Mouse (Mus musculus) layer of hippocampus, adult 2 months (tissue): Measurements from ENCODE around the gene Trim75. TPM values are rescaled to one million over a fixed set of nuclear protein-coding genes. Genes with fewer than 3 reads are reported as not detected.
"Not testable (repeated sequence)": the region's sequence is repeated elsewhere in the genome, so short reads cannot be mapped to it uniquely, and the experiment has no call there.

Experiments
- DNase-seq, 2 experiments: peaks; one replicate each; pipeline ENCODE4 v3.0.0; 2022; ENCODE audit warnings: low spot score in 2 of 2
- H3K27ac ChIP-seq: fragments of 200-600 bp; 2 replicates; pipeline ENCODE4 v1.8.1; 2022
- H3K4me3 ChIP-seq: fragments of 200-600 bp; 2 replicates; pipeline ENCODE4 v1.8.1; 2022; ENCODE audit warnings: mild to moderate bottlenecking
- CTCF ChIP-seq: fragments of 200-600 bp; conservative IDR thresholded peaks from 2 replicates; pipeline ENCODE4 v1.8.1; 2022; ENCODE audit warnings: antibody characterized with exemption, mild to moderate bottlenecking, moderate library complexity
- long read RNA-seq, 2 experiments: library from polyadenylated mRNA; stranded (forward); transcript quantifications; one replicate each; pipeline ENCODE4 v2.0.0; 2021; ENCODE audit warnings: borderline mapping rate in 2 of 2
- total RNA-seq, 2 experiments: library from RNA; stranded (reverse); gene quantifications; 2 replicates each; pipeline ENCODE4 v1.2.3; 2021

Trim75 gene
- total RNA-seq = not detected
- long read RNA-seq, experiment 1 = 0 reads
- long read RNA-seq, experiment 2 = 0 reads

- no peak for DNase-seq
- TF ChIP-seq CTCF = no peak
- Histone ChIP-seq H3K4me3 (no peak within 1 kb of the TSS), H3K27ac (no peak within 1 kb of the TSS)
Measured at GRCm38 (mm10) chr8:64987731-64988130, at the start of gene Trim75. TSS of gene Trim75 (minus strand) at chr8:64987831.

DNA sequence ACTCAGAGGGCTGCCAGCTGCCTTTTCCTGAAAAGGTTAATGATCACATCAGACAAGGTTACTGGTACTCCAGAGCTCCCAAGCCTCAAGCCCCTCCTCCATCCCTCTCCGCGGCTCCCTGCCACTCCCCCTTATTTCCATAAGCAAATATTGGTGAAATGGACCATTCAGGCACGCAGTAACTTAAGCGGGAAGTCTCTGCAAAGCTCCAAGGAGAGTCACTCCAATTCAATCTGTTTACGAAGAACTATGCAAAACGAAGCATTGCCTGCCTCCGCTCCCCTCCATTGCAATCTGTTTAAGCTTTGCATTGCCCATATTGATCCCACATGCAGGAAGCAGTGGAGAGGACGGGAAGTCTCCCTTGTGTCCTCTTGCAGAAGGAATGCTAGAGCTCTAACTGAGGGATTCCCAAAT, 49.5 kb upstream of the Trim75 start, which contains the start of gene Apela:
Gene Apela (minus strand): TSS at position 220 of the 417 bp plus-strand sequence.
- H3K27ac ChIP-seq = no peak within 1 kb of the TSS
- peak within 1 kb of the TSS; percentile 24; the same call in 1 of the 2 replicates for H3K4me3 ChIP-seq
- no peak for TF ChIP-seq CTCF
- DNase-seq = peak in 1 of 2 experiments; percentile 49

- no peak overlapping the region for H3K4me3 ChIP-seq
- no peak overlapping the region for H3K27ac ChIP-seq
- no peak for DNase-seq
- TF ChIP-seq CTCF = no peak
Measured at GRCm38 (mm10) chr8:65034136-65034535, 46.5 kb upstream of the Trim75 start.

DNA sequence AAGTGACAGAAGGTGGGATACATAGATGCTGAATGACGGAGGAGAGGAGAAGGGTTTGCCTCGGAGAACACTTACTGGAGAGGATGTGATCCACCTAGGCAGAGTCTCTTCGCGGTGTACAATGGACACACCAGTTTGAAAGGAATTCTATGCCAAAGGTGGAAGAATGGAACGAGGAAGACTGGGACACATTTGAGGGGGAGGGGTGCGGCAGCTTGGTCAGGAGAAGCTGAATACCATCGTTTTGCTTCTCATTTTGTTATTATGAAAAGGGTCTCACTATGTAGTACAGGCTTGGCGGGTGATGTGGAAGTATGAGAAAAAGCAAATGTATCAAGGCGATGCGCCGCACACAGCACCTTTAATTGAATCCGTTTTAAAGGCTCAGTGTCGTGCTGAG, 45.4 kb upstream of the Trim75 start:
- no peak overlapping the region for H3K27ac ChIP-seq

DNA sequence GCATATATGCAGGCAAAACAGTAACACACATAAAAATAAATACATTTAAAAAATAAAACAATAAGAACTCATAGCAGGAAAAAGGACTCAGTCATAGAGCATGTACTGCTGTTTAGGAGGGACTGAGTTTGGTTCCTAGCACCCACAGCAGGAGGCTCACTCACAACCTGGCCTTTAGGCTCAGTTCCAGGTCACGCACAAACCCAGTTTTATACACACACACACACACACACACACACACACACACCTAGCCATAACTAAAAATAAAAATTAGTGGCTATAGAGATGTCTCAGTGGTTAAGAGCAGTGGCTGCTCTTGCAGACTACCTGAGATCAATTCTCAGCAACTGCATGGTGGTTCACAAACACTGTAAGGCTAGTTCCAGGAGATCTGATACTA, 44.5 kb upstream of the Trim75 start:
- Histone ChIP-seq H3K27ac (no peak overlapping the region), H3K4me3 (no peak overlapping the region)
- no peak for TF ChIP-seq CTCF
- DNase-seq = no peak

More for the DNA sequence above, 45.4 kb upstream of the Trim75 start:
- no peak overlapping the region for H3K4me3 ChIP-seq
- TF ChIP-seq CTCF = no peak
- DNase-seq = no peak

GRCm38 (mm10) chr8:65030735-65031485, 43.3 kb upstream of the Trim75 start:
- DNase-seq = no peak
- no peak overlapping the region for H3K27ac ChIP-seq
- H3K4me3 ChIP-seq = no peak overlapping the region
- TF ChIP-seq CTCF = no peak

- TF ChIP-seq CTCF = no peak
- no peak for DNase-seq
- no peak overlapping the region for H3K4me3 ChIP-seq
- H3K27ac ChIP-seq = no peak overlapping the region
Measured at GRCm38 (mm10) chr8:65029776-65030175, 42.1 kb upstream of the Trim75 start.

- Histone ChIP-seq H3K4me3 (no peak overlapping the region), H3K27ac (no peak overlapping the region)
- 0 out of 2 replicates have a peak, but pooled peaks have one; percentile 21 for TF ChIP-seq CTCF
- no peak for DNase-seq
Measured at GRCm38 (mm10) chr8:65028959-65029686, 41.5 kb upstream of the Trim75 start.

DNA sequence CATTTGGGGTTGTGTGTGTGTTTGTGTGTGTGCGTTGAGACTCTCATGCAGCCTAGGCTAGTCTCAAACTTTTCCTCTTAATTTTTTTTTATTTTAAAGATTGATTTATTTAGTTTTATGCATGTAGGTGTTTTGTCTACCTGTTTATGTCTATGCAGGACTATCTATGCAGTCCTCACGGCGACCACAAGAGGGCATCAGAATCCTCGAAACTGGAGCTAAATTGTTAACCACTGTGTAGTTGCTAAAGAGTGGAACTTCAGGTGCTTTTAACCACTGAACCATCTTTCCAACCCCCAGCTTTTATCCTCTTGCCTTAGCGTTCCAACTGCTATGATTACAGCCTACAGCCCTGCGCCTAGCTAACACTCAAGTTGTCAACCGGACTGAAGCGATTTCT, 34.9 kb upstream of the Trim75 start:
- DNase-seq = peak; percentile 39 to 81
- Histone ChIP-seq H3K27ac (no peak overlapping the region), H3K4me3 (no peak overlapping the region)
- TF ChIP-seq CTCF = peak; percentile 88

DNA sequence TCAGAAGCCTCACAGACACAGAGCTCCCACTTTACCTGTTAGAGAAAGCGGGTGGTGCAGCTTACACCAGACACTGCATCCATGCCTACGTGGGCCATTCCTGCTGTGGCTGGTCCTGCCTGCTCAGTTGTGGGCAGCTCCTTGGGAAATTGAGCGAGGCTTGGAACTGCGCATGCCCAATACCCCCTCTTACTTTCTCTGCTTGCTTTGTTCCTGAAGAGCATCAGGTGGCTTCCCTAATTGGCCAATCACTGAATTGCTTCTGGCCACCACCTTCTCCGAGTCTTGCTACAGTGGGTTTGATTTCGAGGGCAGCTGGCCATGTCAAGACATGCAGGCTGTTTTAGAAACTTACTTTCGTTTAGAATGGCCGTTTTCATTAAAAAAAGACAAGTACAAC, 30.8 kb upstream of the Trim75 start, which contains the start of the genes Trim61 and Trim60:
Gene Trim61 (minus strand): TSS at position 101 of the 400 bp plus-strand sequence.
Gene Trim60 (minus strand): TSS at position 162 of the 400 bp plus-strand sequence.
- no peak for TF ChIP-seq CTCF
- no peak for DNase-seq
- Histone ChIP-seq H3K27ac (no peak within 1 kb of the TSS), H3K4me3 (no peak within 1 kb of the TSS)

DNA sequence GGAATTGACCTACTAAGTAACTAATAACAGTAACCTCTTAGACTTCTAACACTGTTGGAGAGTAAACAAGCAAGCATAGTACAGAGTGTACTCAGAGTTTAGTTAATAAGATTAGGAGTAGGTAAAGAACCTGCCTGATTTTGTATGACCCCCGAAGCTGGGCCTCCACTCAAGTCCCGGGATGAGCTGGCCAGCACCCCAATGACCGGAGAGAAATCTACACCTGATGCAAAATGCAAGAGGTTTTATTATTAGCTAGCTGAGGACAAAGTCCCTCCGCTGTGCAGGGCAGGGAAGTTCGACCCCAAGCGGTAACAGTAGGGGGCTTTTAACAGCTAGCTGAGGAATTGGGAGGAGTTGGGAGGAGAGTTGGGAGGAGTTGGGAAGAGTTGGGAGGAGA, 20.0 kb upstream of the Trim75 start:
- not testable (repeated sequence) for DNase-seq, H3K4me3 ChIP-seq, H3K27ac ChIP-seq

DNA sequence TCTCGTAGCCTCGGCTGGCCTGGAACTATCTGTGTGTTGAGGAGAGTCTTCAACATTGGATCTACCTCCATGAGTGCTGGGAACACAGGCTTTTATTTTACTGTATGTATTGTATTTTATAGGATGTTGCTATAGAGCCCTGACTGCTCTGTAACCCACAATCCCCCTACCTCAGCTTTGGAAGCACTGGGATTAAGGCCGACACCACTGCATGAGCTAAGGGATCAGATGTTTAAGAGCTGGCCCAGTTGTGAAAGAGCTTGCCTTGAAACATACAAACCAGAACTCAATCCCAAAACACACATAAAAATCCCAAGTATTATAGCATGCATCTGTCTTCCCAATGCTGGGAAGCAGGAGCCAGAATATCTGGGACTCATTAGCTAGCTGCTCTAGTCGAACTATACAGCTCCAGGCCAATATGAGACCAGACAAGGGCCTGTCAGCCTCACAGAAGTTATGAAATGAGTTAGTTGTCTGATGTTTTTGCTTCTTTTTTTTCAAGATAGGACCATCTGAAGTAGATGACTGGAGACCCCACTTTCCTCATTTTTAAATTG, 11.3 kb upstream of the Trim75 start:
- no peak overlapping the region for H3K4me3 ChIP-seq
- no peak overlapping the region for H3K27ac ChIP-seq
- no peak for TF ChIP-seq CTCF
- no peak for DNase-seq
